Mouse (Mus musculus): ENCODE results near the gene P4ha1. TPM values are rescaled to one million over a fixed set of nuclear protein-coding genes. Genes with fewer than 3 reads are reported as not detected.
"Not testable (repeated sequence)": the region's sequence is repeated elsewhere in the genome, so short reads cannot be mapped to it uniquely, and the experiment has no call there.

P4ha1 gene
- total RNA-seq, 2 experiments from 2014 or later = 39.2 to 41.0 TPM

GRCm38 (mm10) chr10:59367206-59367605, 44.1 kb downstream of the P4ha1 start:
- DNase-seq (ENCODE audit: low spot score in 2 of 2) = no peak

GRCm38 (mm10) chr10:59368729-59369128, 45.6 kb downstream of the P4ha1 start:
- DNase-seq (ENCODE audit: low spot score in 2 of 2) = no peak

- DNase-seq (ENCODE audit: low spot score in 2 of 2) = no peak
Observed at GRCm38 (mm10) chr10:59369426-59369825, 46.3 kb downstream of the P4ha1 start.

GRCm38 (mm10) chr10:59377906-59378305, 54.8 kb downstream of the P4ha1 start:
- DNase-seq (ENCODE audit: low spot score in 2 of 2) = no peak

- no peak for DNase-seq (ENCODE audit: low spot score in 2 of 2)
Observed at GRCm38 (mm10) chr10:59378728-59379127, 55.6 kb downstream of the P4ha1 start.

GRCm38 (mm10) chr10:59379927-59380326, 56.8 kb downstream of the P4ha1 start:
- no peak for DNase-seq (ENCODE audit: low spot score in 2 of 2)

GRCm38 (mm10) chr10:59380411-59380821, 57.3 kb downstream of the P4ha1 start:
- no peak for DNase-seq (ENCODE audit: low spot score in 2 of 2)

- DNase-seq (ENCODE audit: low spot score in 2 of 2) = not testable (repeated sequence)
Observed at GRCm38 (mm10) chr10:59381563-59381962, 58.5 kb downstream of the P4ha1 start.

GRCm38 (mm10) chr10:59386951-59387350, 63.9 kb downstream of the P4ha1 start:
- no peak for DNase-seq (ENCODE audit: low spot score in 2 of 2)

- no peak for DNase-seq (ENCODE audit: low spot score in 2 of 2)
Observed at GRCm38 (mm10) chr10:59389652-59390051, 66.6 kb downstream of the P4ha1 start.

- DNase-seq (ENCODE audit: low spot score in 2 of 2) = no peak
Observed at GRCm38 (mm10) chr10:59391907-59392306, 68.8 kb downstream of the P4ha1 start.

- not testable (repeated sequence) for DNase-seq (ENCODE audit: low spot score in 2 of 2)
Observed at GRCm38 (mm10) chr10:59395461-59395860, 72.4 kb downstream of the P4ha1 start, which contains the start of gene Gm10273. Gene Gm10273, plus strand, starts transcription at chr10:59395632.

GRCm38 (mm10) chr10:59402899-59403792, 80.0 kb downstream of the P4ha1 start, which contains the start of gene Pla2g12b:
Gene Pla2g12b, plus strand, starts transcription at chr10:59403660.
- DNase-seq (ENCODE audit: low spot score in 2 of 2) = no peak

GRCm38 (mm10) chr10:59403793-59404149, 80.7 kb downstream of the P4ha1 start:
- no peak for DNase-seq (ENCODE audit: low spot score in 2 of 2)

- no peak for DNase-seq (ENCODE audit: low spot score in 2 of 2)
Observed at GRCm38 (mm10) chr10:59408499-59408898, 85.4 kb downstream of the P4ha1 start.

- no peak for DNase-seq (ENCODE audit: low spot score in 2 of 2)
Observed at GRCm38 (mm10) chr10:59410264-59410663, 87.2 kb downstream of the P4ha1 start.

GRCm38 (mm10) chr10:59413711-59414110, 90.6 kb downstream of the P4ha1 start:
- DNase-seq (ENCODE audit: low spot score in 2 of 2) = no peak

- no peak for DNase-seq (ENCODE audit: low spot score in 2 of 2)
Observed at GRCm38 (mm10) chr10:59416623-59417022, 93.5 kb downstream of the P4ha1 start.

- no peak for DNase-seq (ENCODE audit: low spot score in 2 of 2)
Observed at GRCm38 (mm10) chr10:59419516-59419915, 96.4 kb downstream of the P4ha1 start.

Measured in gastrocnemius, postnatal 4 days (tissue).